Mouse (Mus musculus) thymus, adult 2 months (tissue): ENCODE results near the gene Arid4b. TPM values are rescaled to one million over a fixed set of nuclear protein-coding genes. Genes with fewer than 3 reads are reported as not detected.

ENCODE experiments used
- DNase-seq: peaks from one replicate; pipeline ENCODE4 v3.0.0; 2021
- H3K27ac ChIP-seq: fragments of 200-500 bp; 2 replicates; pipeline ENCODE4 v1.5.1; 2012; ENCODE audit warnings: low read length, control low read depth; ENCODE audit not compliant: control insufficient read depth, insufficient read depth
- H3K27me3 ChIP-seq: fragments of 200-500 bp; 2 replicates; pipeline ENCODE4 v1.6.1; 2012; ENCODE audit warnings: mild to moderate bottlenecking, low read length, moderate library complexity, mixed read lengths; ENCODE audit not compliant: control insufficient read depth, insufficient read depth
- H3K36me3 ChIP-seq: fragments of 200-500 bp; 2 replicates; pipeline ENCODE4 v1.6.1; 2012; ENCODE audit warnings: mild to moderate bottlenecking, low read length, moderate library complexity; ENCODE audit not compliant: control insufficient read depth, insufficient read depth
- H3K4me1 ChIP-seq: fragments of 200-500 bp; replicated peaks from 2 replicates; pipeline ENCODE4 v1.6.1; 2012; ENCODE audit warnings: low read length; ENCODE audit not compliant: control insufficient read depth, insufficient read depth
- H3K4me3 ChIP-seq: fragments of 200-500 bp; 2 replicates; pipeline ENCODE4 v1.5.1; 2012; ENCODE audit warnings: mild to moderate bottlenecking, low read length, control low read depth, moderate library complexity; ENCODE audit not compliant: control insufficient read depth, insufficient read depth
- CTCF ChIP-seq: fragments of 200-500 bp; IDR thresholded peaks from 2 replicates; pipeline ENCODE4 v1.5.1; 2012; ENCODE audit warnings: mild to moderate bottlenecking, control low read depth, low read length, moderate library complexity, borderline replicate concordance; ENCODE audit not compliant: control insufficient read depth, poor library complexity, insufficient read depth; ENCODE audit errors: extremely low read depth
- POLR2A ChIP-seq: fragments of 200-500 bp; IDR thresholded peaks from 2 replicates; pipeline ENCODE4 v1.6.1; 2012; ENCODE audit warnings: mild to moderate bottlenecking, low read length, control low read depth, moderate library complexity; ENCODE audit not compliant: control insufficient read depth, poor library complexity, insufficient read depth; ENCODE audit errors: extremely low read depth
- WGBS: fragments of 180-500 bp; shearing (Covaris S2); methylation state at CpG from one replicate; pipeline ENCODE4 v1.1.7; 2018; 5-methylcytosine and 5-hydroxymethylcytosine counted together
- polyA plus RNA-seq: library from polyadenylated mRNA; depleted of rRNA; stranded (reverse); fragments of >200 nt; gene quantifications from 2 replicates; pipeline ENCODE4 v1.2.3, GENCODE M21; 2012

The Arid4b gene
- polyA plus RNA-seq, 1 experiment: 10.2 TPM

- Histone ChIP-seq H3K4me1 (no peaks in the 10 kb centered on the region), H3K36me3 (no peaks in the 10 kb centered on the region), H3K27me3 (no peaks in the 10 kb centered on the region), H3K27ac (no peak overlapping the region), H3K4me3 (no peak overlapping the region)
- TF ChIP-seq POLR2A (no peak), CTCF (no peak)
- no peak for DNase-seq
These were observed 5.0 kb downstream of the Arid4b start for GRCm38 (mm10) chr13:14068035-14068434.

GRCm38 (mm10) chr13:14069291-14069690 is 6.3 kb downstream of the Arid4b start:
- DNase-seq: no peak
- H3K27me3 ChIP-seq: no peaks in the 10 kb centered on the region
- TF ChIP-seq CTCF: no peak
- TF ChIP-seq POLR2A: no peak
- no peak overlapping the region for H3K27ac ChIP-seq
- no peaks in the 10 kb centered on the region for H3K4me1 ChIP-seq
- 98% methylated on average over 1 of the region's 1 CpGs for WGBS
- H3K36me3 ChIP-seq: no peaks in the 10 kb centered on the region
- no peak overlapping the region for H3K4me3 ChIP-seq

- Histone ChIP-seq H3K4me3 (no peak overlapping the region), H3K4me1 (no peaks in the 10 kb centered on the region), H3K27ac (no peak overlapping the region), H3K36me3 (no peaks in the 10 kb centered on the region; the same call in 1 of the 2 replicates), H3K27me3 (no peaks in the 10 kb centered on the region)
- DNase-seq: no peak
- WGBS: 95% methylated on average over 1 of the region's 1 CpGs
- no peak for TF ChIP-seq POLR2A
- no peak for TF ChIP-seq CTCF
These were observed 11.3 kb downstream of the Arid4b start for GRCm38 (mm10) chr13:14074371-14074770.

GRCm38 (mm10) chr13:14075326-14075725 is 12.3 kb downstream of the Arid4b start:
- Histone ChIP-seq H3K36me3 (no peaks in the 10 kb centered on the region; the same call in 1 of the 2 replicates), H3K27me3 (no peaks in the 10 kb centered on the region), H3K27ac (no peak overlapping the region), H3K4me1 (no peaks in the 10 kb centered on the region; the same call in 1 of the 2 replicates), H3K4me3 (no peak overlapping the region)
- 89% methylated on average over 1 of the region's 1 CpGs for WGBS
- TF ChIP-seq CTCF: no peak
- no peak for TF ChIP-seq POLR2A
- DNase-seq: no peak

GRCm38 (mm10) chr13:14088669-14089068 is 25.6 kb downstream of the Arid4b start:
- H3K4me1 ChIP-seq: no peaks in the 10 kb centered on the region
- no peak for DNase-seq
- H3K27me3 ChIP-seq: no peaks in the 10 kb centered on the region
- H3K36me3 ChIP-seq: no peaks in the 10 kb centered on the region
- 100% methylated on average over 1 of the region's 1 CpGs for WGBS
- no peak overlapping the region for H3K27ac ChIP-seq
- no peak overlapping the region for H3K4me3 ChIP-seq
- TF ChIP-seq CTCF (no peak), POLR2A (no peak)

GRCm38 (mm10) chr13:14103026-14103425 is 40.0 kb downstream of the Arid4b start:
- Histone ChIP-seq H3K36me3 (no peaks in the 10 kb centered on the region), H3K4me1 (no peaks in the 10 kb centered on the region), H3K27ac (no peak overlapping the region), H3K4me3 (no peak overlapping the region), H3K27me3 (no peaks in the 10 kb centered on the region)
- TF ChIP-seq CTCF: no peak
- no peak for TF ChIP-seq POLR2A
- no peak for DNase-seq
- WGBS: 81% methylated on average over 1 of the region's 1 CpGs
